Mouse (Mus musculus) ES-E14 (cell line): ENCODE measurements at regions not wholly inside any gene's neighbourhood (a gene's known extent, or its start where the extent isn't known, plus 50 kb on each side); places are given as distances from the start of the nearest gene placed in this dataset.

ENCODE experiments used
- DNase-seq: peaks from one replicate; pipeline ENCODE4 v3.0.0-alpha.2; 2013; ENCODE audit warnings: low read depth, low spot score
- H3K27ac ChIP-seq: 2 replicates; pipeline ENCODE4 v1.5.1; 2012; ENCODE audit warnings: low read depth, mild to moderate bottlenecking, low read length, moderate library complexity, mixed read lengths; ENCODE audit not compliant: poor library complexity, insufficient read depth, severe bottlenecking
- H3K36me3 ChIP-seq: 2 replicates; pipeline ENCODE4 v1.6.1; 2012; ENCODE audit warnings: mild to moderate bottlenecking, low read length, moderate library complexity, mixed read lengths; ENCODE audit not compliant: control insufficient read depth, poor library complexity, insufficient read depth, severe bottlenecking
- H3K4me1 ChIP-seq, 2 experiments: fragments of 150-350 bp in 1 of 2; sonication (generic) in 1 of 2; 2 replicates each; pipeline ENCODE4 v1.6.1; 2012; ENCODE audit warnings: low read length in 2 of 2, mild to moderate bottlenecking in 1 of 2, mixed read lengths in 1 of 2; ENCODE audit not compliant: control insufficient read depth in 2 of 2, insufficient read depth in 2 of 2, poor library complexity in 1 of 2
- H3K4me3 ChIP-seq, 2 experiments: fragments of 150-350 bp in 1 of 2; sonication (generic) in 1 of 2; 2 replicates each; pipeline ENCODE4 v1.5.1; 2012; ENCODE audit warnings: low read length in 2 of 2, low read depth in 1 of 2, mild to moderate bottlenecking in 1 of 2, mixed read lengths in 1 of 2; ENCODE audit not compliant: insufficient read depth in 1 of 2, poor library complexity in 1 of 2, severe bottlenecking in 1 of 2
- H3K9ac ChIP-seq: 2 replicates; pipeline ENCODE4 v1.6.1; 2012; ENCODE audit warnings: low read depth, mild to moderate bottlenecking, low read length, mixed read lengths; ENCODE audit not compliant: poor library complexity, insufficient read depth, severe bottlenecking
- H3K9me3 ChIP-seq: fragments of 150-350 bp; sonication (generic); 2 replicates; pipeline ENCODE4 v1.6.1; 2012; ENCODE audit warnings: low read depth, mild to moderate bottlenecking, low read length; ENCODE audit not compliant: control insufficient read depth, insufficient read depth
- CHD2 ChIP-seq: IDR thresholded peaks from 2 replicates; pipeline ENCODE4 v1.6.1; 2014; ENCODE audit warnings: mild to moderate bottlenecking, low read depth, low read length, inconsistent platforms
- HCFC1 ChIP-seq: IDR thresholded peaks from 2 replicates; pipeline ENCODE4 v1.6.1; 2012; ENCODE audit warnings: low read length, inconsistent platforms, borderline replicate concordance; ENCODE audit not compliant: insufficient read depth
- MAFK ChIP-seq: IDR thresholded peaks from 2 replicates; pipeline ENCODE4 v1.6.1; 2014; ENCODE audit warnings: mild to moderate bottlenecking, low read depth, low read length, inconsistent platforms; ENCODE audit not compliant: insufficient read depth
- ZC3H11A ChIP-seq: IDR thresholded peaks from 2 replicates; pipeline ENCODE4 v1.6.1; 2012; ENCODE audit warnings: low read depth, mild to moderate bottlenecking, inconsistent platforms, low read length, borderline replicate concordance
- ZNF384 ChIP-seq: IDR thresholded peaks from 2 replicates; pipeline ENCODE4 v1.6.1; 2012; ENCODE audit warnings: low read depth, low read length, inconsistent platforms
- in situ Hi-C, 2 experiments: fragments of 600-800 bp; cut with MboI; formaldehyde crosslinking; loops; one replicate each; pipeline ENCODE4 v1.15.1; 2025; ENCODE audit warnings: low sequenced_read_pairs in 2 of 2, inconsistent platforms in 1 of 2; ENCODE audit not compliant: unreplicated experiment in 2 of 2

- TF ChIP-seq CHD2 (no peak), HCFC1 (no peak), ZNF384 (no peak), MAFK (no peak), ZC3H11A (no peak)
- no peaks in the 10 kb centered on the region for H3K4me1 ChIP-seq
- no peaks in the 10 kb centered on the region for H3K9me3 ChIP-seq
Observed at GRCm38 (mm10) chr8:115478406-115479060, 229.1 kb downstream of the Maf start.

GRCm38 (mm10) chr8:115476071-115476470 lies 231.5 kb downstream of the Maf start:
- Histone ChIP-seq H3K9ac (no peak overlapping the region), H3K4me1 (no peaks in the 10 kb centered on the region), H3K36me3 (no peaks in the 10 kb centered on the region), H3K4me3 (no peak overlapping the region), H3K27ac (no peak overlapping the region), H3K9me3 (no peaks in the 10 kb centered on the region)
- DNase-seq: no peak
- in situ Hi-C loops: no loop called here
- TF ChIP-seq CHD2 (no peak), HCFC1 (no peak), ZNF384 (no peak)

More at GRCm38 (mm10) chr8:115478406-115479060, 229.1 kb downstream of the Maf start:
- Histone ChIP-seq H3K36me3 (no peaks in the 10 kb centered on the region), H3K9ac (no peak overlapping the region), H3K27ac (no peak overlapping the region), H3K4me3 (no peak overlapping the region)
- in situ Hi-C loops: no loop called here
- no peak for DNase-seq

GRCm38 (mm10) chr8:115475156-115475555 lies 232.4 kb downstream of the Maf start:
- H3K4me1 ChIP-seq: no peaks in the 10 kb centered on the region
- no peak for DNase-seq
- TF ChIP-seq ZC3H11A: no peak
- TF ChIP-seq CHD2: no peak
- no peak for TF ChIP-seq HCFC1
- TF ChIP-seq MAFK: no peak
- no peak for TF ChIP-seq ZNF384
- H3K4me3 ChIP-seq: no peak overlapping the region
- H3K36me3 ChIP-seq: no peaks in the 10 kb centered on the region
- H3K27ac ChIP-seq: no peak overlapping the region
- in situ Hi-C loops: no loop called here
- no peak overlapping the region for H3K9ac ChIP-seq
- H3K9me3 ChIP-seq: no peaks in the 10 kb centered on the region

GRCm38 (mm10) chr8:115473974-115474373 lies 233.6 kb downstream of the Maf start:
- Histone ChIP-seq H3K36me3 (no peaks in the 10 kb centered on the region), H3K4me1 (no peaks in the 10 kb centered on the region), H3K9ac (no peak overlapping the region), H3K9me3 (no peaks in the 10 kb centered on the region), H3K4me3 (no peak overlapping the region), H3K27ac (no peak overlapping the region)
- TF ChIP-seq CHD2: no peak
- no peak for TF ChIP-seq MAFK
- no peak for TF ChIP-seq ZNF384
- no peak for TF ChIP-seq HCFC1
- no peak for TF ChIP-seq ZC3H11A
- in situ Hi-C loops: no loop called here
- no peak for DNase-seq

GRCm38 (mm10) chr8:115466553-115466952 lies 241.0 kb downstream of the Maf start:
- no peaks in the 10 kb centered on the region for H3K9me3 ChIP-seq
- no peaks in the 10 kb centered on the region for H3K4me1 ChIP-seq
- TF ChIP-seq MAFK: no peak
- no peak for TF ChIP-seq ZC3H11A
- no peak for TF ChIP-seq ZNF384
- TF ChIP-seq CHD2: no peak
- no peak for TF ChIP-seq HCFC1
- no peak overlapping the region for H3K4me3 ChIP-seq
- in situ Hi-C loops: no loop called here
- no peaks in the 10 kb centered on the region for H3K36me3 ChIP-seq
- H3K9ac ChIP-seq: no peak overlapping the region
- DNase-seq: no peak
- H3K27ac ChIP-seq: no peak overlapping the region
